Mouse (Mus musculus) urinary bladder, postnatal 36 days (tissue): Measurements from ENCODE around the gene Gpr15.

Experiments
- DNase-seq, 2 experiments: peaks; one replicate each; pipeline ENCODE4 v3.0.0; 2022; ENCODE audit warnings: low spot score in 2 of 2, mixed read lengths in 1 of 2

The Gpr15 gene

DNA sequence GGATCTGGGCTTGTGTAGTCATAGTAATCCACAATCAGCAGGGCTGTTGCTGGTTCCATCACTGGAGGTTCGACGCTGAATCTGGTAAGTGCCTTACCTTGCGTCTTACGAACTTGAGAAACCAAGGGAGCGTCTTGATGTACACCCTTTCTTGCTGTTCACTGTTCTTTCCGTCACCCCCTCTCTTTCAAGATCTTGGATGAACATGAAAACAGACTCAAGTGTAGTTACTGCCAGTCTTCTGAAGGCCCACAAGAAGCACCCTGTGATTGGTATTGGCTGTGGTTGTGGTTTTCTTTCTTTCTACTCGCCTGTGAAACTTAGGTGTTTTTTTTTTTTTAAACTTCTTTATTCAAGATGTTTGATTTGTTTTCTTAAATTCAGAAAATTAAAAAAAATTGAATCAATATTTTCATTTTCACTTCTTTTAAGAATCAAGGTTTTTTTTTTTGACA lies at the start of gene Gpr15:
TSS of gene Gpr15 (minus strand) at position 405 of the 455 bp plus-strand sequence.
- DNase-seq, result no peak

DNA sequence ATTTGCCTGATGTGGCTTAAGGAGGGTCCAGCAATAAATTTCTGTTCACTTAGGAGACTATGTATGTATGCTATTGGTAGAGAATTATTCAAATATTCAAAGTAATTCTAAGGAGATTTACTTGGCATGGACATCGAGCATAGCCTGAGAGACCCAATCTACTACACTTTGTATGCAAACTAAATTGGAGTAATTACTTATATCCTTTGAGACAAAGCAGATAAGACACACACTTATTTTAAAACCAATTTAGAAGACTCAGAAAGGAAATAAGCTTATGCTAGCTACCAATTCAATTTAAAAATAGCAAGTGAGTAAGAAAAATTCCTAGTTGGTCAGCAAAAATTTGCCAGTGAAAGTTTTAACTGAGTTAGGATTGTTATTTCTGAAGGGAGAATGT lies 44.2 kb upstream of the Gpr15 start, which contains the start of gene Olfr172:
TSS of gene Olfr172 (minus strand) at position 101 of the 400 bp plus-strand sequence.
- DNase-seq, result no peak

DNA sequence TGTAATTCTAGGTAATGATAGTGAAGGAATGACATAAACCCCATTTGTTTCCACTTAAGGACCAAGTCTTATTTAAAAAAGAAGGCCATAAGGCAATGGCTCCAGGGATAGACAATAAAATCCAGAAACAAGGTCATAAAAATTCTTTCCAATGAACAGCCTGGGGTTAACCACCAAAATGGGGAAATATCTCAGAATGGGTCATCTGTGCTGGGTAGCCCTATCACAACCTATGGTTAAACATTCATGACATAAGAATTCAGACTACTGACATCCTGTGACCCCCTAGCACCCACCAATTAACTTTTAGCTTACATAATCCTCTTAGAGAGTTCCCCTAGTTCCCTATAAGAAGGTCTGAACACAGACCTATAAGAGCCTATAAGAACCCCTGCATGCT lies 37.3 kb upstream of the Gpr15 start:
- DNase-seq, result no peak

DNA sequence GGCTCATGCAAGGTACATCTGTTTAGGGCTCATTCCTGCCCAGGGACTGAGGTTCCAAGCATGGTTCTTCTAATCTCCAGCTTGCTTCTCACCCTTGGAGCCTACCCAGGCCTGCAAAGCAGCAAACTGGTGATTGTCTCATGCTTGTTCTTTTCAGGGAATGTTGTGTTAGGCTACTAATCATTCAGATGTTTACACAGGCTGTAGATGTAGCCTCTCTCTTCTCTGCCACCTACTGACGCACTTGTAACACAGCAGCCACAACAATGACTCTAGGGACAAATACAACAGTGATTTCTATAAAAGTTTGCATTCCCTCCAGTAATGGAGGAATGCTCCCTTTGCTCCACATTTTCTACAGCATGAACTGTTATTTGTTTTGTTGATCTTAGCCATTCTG lies 32.4 kb upstream of the Gpr15 start:
- DNase-seq, result no peak

DNA sequence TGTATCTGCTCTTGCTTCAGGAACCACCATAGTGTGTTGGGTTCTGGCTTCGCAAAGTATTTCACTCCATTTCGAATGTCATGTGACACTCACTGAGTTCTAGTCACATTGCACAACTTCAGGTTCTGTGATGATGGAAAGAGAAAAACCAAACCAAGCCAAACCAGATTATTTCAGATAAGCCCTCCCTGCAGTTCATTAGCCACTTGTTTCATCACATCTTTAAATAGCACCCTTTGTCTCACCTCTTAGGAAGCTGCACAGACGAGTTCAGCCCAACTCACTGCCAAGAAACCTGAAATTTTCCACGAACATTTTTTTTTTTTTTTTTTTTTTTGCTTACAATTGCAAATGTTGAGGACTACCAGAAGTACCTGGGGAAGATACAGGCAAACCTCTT lies 27.8 kb upstream of the Gpr15 start:
- no peak for DNase-seq

DNA sequence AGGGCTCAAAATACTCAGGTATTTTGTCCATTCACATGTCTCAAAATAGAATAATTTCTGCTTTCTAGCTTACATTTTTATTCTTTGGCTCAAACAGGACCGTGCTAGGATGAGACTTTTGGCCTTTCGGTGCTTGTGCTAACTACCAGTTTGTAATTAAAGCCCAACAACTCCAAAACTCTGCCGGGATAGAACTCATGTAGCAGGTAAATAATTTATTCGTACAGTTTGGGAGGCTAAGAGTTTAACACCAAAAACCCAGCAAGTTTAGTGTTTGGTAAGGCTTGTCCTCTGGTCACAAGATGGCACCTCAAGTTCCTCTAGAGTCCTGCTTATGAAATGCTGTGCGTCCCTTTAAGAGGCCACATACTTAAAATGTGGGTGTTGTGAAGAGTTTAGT lies 21.9 kb upstream of the Gpr15 start:
- no peak for DNase-seq

DNA sequence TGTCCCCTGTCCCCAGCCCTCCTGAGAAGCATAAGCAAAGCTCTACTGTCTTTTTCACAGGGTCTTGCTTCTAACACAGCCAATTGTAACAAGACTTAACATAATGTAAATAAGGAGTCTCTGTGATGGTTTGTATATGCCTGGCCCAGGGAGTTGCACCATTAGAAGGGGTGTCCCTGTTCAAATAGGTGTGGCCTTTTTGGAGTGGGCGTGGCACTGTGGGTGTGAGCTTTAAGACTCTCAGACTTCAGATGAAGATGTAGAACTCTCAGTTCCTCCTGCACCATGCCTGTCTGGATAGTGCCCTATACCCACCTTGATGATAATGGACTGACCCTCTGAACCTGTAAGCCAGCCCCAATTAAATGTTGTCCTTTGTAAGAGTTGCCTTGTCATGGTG lies 19.9 kb upstream of the Gpr15 start:
- DNase-seq, result no peak

DNA sequence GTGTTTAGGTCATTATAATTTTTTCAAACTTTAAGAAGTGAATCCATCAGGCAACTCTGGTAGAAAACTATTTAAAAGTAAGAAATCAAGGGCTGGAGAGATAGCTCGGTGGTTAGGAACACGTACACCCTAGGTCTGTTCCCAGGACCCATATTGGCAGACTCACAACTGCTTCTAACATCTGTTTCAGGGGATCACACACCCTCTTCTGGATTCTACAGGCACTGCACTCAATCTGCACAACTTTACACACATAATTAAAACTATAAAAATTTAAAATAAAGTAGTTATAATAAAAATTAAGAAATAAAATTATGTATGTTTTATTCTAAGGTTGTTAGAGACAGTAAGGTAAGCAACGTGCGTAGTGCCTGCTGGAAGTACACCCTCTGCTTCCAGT lies 19.3 kb upstream of the Gpr15 start:
- DNase-seq, result no peak

DNA sequence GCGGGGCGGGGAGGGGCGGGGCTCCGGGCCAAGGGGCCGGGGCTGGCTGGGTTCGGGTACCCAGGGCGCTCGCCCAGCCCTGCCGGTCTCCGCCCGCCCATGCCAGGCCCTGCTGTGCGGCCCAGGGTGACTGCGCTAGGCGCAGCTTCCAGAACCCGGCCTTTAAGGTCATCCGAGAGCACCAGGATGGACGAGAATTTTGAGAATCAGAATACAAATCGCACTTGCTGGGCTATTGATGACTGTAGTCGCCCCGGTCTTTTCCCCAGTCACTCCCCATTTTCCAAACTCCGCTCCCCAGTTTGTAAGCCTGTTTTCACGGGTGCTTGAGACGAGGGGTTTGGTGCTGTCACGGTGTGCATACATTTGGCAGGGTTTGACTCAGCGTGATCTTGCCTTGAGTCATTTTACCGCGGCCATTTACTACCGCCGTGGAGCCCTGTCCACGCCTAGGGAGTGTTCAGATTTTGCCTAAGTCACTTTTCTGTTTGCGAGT lies 9.4 kb upstream of the Gpr15 start:
- no peak for DNase-seq

DNA sequence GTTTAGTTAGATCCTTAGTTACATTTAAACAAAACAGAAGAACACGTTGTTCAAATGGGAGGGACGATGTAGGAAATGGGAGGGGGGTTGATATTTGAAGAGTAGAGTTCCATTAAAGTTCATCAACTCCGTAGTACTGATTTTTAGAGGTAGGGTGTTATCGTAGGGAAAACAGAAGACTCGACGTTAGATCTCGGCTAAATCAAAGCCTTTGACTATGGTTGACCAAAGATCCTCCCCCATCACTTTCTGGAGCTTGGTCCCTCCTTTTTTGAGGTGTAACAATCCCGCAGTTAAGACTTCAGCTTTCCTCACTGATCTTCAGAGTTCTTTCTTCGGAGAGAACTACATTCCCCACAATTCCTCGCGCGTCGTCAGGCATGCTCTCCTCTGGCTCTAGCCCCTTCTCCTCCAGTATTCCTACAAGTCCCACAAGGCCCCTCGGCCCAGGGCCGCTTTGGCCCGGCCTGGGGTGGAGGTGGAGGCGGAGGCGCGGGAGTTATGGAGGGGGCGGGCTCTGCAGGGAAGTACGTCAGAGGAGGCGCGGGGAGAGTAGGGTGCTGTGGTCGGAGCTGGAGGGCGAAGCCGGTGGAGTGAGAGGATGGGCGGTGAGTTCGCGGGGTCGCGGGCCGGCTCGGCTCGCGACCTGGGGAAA lies 8.7 kb upstream of the Gpr15 start, which contains the start of gene Cldnd1:
TSS of gene Cldnd1 (plus strand) at position 434 of the 655 bp plus-strand sequence.
- peak; percentile 91 to 95 for DNase-seq

DNA sequence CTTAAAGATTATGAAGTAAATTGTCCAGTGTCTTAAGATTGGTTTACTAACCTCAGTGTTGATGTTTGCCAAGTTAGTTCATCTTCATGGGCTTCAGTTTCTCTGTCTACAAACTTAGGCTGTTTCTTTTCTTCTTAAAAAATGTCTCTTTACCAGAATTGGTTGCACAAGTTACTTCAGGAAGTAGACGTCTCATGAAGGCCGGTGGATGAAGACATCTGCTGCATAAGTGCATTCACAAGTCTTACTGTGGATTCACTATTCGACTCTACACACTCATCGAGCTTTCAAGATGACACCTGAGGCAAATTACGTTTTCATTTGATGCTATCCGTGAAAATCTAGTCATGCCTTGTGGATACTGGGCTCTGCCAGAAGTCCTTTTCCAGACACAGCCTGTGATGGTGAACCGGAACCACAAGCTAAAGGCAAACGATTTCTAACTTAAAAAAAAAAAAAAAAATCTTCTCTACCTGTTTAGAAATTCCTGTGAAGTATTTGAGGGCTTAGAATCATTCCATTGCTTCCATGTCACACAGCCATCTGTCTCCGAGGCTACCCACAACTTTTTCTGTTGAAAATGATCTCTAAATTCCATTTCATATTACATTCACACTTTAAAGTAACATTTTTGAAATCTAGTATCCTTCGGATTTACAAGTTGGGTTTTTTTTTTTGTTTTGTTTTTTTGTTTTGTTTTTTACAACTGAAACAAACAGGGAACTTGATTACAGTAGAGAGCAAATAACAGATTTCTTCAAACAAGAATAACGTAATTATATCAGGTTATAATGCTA lies 8.0 kb upstream of the Gpr15 start:
- no peak for DNase-seq

DNA sequence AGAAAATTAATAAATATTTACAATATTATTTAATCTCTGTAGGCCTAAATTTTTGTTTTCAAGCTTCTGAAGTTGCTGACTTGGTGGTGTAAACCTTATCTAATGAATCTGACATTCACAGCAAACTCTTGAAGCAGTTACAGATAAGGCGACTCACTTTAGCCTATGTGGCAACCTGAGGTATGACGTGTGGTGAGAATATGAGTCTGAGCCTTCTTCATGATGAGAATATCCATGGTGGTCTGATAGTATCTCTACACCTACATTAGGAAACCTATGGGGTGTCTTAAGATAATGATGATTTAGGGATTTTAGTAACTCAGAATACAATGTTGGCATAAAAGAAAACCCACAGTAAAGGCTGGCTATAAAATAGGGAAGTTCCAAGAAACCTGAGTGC lies 3.4 kb upstream of the Gpr15 start:
- DNase-seq, result no peak

DNA sequence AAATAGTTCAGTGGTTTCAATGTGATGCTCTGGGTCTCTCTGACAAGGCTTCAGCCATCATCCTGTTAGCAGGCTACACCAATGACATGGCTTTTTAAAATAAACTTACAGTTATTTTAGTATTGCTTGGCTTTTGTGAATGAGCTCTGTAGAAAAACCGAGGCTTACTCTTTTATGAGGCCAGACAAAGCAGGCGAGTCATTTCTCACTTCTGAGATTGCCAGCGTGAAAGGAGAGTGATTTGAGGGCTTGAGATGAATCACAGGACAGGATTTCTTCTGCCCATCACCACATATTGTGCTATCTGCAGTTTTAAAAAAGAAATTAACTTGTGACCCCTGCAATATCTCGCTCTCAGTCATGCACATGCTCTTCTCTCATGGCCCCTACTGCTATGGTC lies 3.9 kb downstream of the Gpr15 start:
- DNase-seq, result no peak

DNA sequence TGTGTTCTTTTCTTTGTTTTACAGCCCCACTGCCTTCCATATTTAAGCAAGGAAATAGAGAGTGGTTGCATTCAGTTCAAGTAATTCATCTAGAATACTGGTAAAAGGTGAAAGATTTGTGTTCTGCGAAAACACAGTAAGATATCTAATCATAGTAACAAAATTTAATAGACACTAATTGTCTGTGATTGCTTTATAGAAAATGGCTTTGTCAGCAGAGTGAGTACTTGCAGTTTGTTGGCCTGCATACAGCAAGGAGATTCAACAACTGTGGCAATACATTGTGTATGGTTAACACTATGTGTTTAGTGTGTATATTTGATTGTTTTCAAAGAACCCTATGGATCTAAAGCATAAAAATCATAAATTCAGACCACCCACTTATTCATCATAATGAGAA lies 5.7 kb downstream of the Gpr15 start:
- DNase-seq, result no peak

DNA sequence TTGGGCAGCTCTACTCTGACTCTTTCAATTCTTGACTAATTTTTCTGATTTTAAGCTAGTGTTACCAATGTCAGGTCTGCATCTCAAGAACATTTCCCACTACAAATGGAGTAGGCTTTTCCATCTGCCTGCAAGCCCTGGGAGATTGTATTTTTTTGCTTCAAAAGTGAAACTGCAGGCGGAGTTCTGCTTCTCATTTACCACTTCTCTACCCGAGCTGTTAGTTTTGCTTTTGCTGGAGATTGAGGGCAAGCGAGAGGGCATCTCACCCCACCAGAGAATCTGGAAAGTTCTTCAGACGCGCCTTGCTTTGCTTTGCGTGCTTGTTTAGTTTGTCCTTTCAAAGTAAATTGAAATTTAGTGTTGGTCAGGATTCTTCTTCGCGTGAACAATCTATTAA lies 6.6 kb downstream of the Gpr15 start:
- DNase-seq, result no peak

DNA sequence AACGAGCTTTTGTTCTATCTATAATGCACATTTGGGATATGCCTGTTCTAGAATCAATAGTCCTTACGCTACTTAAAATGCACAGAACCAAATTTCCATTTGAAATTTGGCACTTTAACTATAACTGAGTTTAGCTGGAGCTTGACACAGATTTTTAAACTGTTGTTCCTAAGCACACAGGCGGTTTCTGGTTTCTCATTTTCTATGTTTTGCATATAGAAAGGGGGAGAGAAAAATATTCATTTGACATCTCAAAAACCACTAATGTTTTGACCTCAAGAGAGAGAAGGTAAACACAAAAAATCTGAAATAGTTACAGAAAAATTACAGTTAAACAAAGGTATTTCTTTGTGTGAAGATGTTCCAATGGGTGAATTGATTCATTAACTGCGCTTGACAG lies 9.3 kb downstream of the Gpr15 start:
- DNase-seq, result no peak

DNA sequence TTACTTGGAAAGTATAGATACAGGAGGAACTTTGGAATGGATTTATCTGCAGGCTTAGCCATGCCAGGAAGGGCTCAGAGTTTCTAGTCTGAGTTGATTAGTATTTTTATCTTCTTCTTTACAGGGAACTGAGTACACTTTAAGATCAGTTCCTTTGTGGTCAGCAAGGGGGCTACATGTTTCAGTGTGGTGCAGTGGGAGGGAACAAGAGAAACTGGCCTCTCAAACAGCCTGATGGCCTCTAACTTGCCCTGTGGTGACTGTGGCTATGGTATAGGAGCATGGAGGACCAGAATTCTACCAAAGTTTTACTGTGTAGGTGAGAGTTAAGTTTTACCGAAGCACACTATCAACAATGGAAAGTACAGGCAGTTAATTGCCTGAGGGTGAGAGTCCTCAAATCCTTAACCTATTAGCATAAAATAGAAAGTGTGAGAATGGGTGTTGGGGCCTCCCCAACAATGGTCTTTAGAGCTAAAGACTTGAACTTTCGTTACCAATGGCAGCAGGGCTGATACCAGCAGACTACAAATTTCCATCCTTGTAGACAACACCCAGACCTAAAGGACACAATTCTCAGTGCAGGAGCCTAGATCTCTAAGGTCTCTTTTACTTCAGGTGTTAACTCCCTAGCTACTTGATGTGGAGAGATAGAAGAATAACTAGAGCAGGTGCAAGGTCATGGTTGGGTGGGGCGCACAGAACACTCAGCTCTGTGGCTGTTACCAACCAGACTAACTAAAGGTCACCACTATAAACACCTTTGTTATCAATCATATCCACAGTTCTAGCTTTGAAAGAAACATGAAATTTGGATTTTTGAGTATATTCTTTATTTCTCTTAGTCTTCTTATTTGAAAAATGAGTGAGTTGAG lies 10.0 kb downstream of the Gpr15 start:
- no peak for DNase-seq

DNA sequence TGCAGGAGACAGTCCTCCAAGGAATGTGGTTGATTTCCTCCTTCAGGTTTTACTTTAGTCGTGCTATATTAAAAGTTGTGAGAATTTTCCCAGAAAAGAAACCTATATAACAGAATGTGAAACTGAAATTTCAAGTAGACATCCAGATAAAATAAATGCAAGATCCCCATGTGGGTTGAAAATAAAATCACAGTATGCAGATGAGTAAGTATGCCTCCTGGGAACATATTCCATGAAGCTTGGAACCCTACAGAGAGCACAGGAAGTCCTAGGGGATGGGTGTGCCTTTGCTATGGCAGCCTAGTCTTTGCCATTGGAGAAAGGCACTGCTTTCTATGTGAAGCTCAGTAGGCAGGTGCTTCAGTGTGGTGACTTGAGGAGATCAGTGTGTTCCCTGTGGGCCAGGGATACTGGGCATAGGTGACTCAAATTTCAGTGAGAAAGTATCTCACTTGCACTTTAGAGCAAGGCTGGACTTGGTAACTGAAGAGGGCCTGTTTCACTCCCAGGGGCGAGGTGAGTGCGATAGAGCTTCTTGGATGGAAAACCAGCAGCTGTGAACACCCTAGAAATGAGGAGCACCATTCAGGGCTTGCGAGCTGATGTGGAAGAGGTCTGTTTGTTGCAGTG lies 11.5 kb downstream of the Gpr15 start:
- DNase-seq, result no peak

DNA sequence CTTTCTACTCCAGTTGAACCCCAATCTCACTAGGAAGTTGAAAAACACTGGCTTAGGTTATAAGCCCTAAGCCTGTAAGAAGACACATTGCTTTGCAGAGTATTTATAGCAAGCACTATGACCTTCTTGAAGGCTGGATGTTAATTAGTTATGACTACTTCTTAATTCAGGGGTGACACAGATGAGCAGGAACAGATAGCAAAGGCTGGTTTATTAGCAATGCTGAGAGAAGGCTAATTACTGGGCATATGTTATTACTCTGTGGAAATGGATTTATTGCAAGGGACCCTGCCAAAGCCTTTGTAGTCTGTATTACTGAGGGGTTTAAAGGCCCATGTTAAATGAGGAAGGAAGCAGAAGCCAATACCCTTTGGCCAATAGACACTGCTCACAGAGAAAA lies 13.9 kb downstream of the Gpr15 start:
- no peak for DNase-seq

DNA sequence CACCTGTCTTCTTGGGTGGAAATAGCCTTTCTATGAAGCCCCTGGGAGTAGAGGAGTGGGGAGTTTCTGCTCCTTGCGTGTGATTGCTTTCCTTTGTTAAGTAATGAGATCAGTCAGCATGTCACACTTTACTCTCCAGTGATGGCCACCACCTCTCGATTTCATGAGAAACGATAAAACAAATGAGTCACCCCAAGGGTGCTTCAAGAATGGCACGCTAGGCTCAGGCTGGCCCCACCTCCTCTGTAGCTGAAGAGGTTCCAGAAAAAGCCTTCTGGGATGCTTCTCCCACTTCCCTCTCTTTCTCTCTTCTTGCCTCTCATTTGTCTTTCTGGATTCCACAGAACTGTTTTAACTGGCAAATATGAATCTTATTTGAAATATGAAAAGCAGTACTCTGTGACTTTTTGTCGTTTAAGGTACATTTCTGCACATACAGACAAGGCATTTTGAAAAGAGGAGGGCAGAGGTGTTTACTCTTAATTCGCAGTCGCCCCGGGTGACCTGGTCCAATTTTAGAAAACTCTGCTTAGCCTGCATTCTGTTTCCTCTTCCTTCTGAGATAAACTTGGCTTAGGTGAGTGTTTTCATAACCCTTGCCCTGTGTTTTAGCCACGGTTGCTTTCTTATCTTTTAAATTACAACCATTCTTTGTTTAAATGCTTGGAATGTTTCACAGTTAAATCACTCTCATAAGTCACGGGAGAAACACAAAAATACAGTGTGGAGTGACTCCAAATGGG lies 15.3 kb downstream of the Gpr15 start:
- no peak for DNase-seq
